Mouse (Mus musculus) cortical plate, adult 2 months (tissue): Measurements from ENCODE around the gene M6pr. TPM values are rescaled to one million over a fixed set of nuclear protein-coding genes. Genes with fewer than 3 reads are reported as not detected.
A peak's percentile ranks its signal among the peaks of the same experiment; 100 is the strongest.
"Not testable (repeated sequence)": the region's sequence is repeated elsewhere in the genome, so short reads cannot be mapped to it uniquely, and the experiment has no call there.

Experiments
- H3K27ac ChIP-seq: fragments of 200-500 bp; 2 replicates; pipeline ENCODE4 v1.5.1; 2012; ENCODE audit warnings: low read length, control low read depth, inconsistent platforms; ENCODE audit not compliant: insufficient read depth
- H3K4me1 ChIP-seq: fragments of 200-500 bp; 2 replicates; pipeline ENCODE4 v1.6.1; 2011; ENCODE audit warnings: low read length; ENCODE audit not compliant: control insufficient read depth, insufficient read depth
- H3K4me3 ChIP-seq: fragments of 200-500 bp; 2 replicates; pipeline ENCODE4 v1.5.1; 2011; ENCODE audit warnings: mild to moderate bottlenecking, low read length, control low read depth; ENCODE audit not compliant: insufficient read depth
- CTCF ChIP-seq: fragments of 200-500 bp; IDR thresholded peaks from 2 replicates; pipeline ENCODE4 v1.5.1; 2011; ENCODE audit warnings: mild to moderate bottlenecking, control low read depth, low read length; ENCODE audit not compliant: insufficient read depth; ENCODE audit errors: extremely low read depth
- POLR2A ChIP-seq: fragments of 200-500 bp; IDR thresholded peaks from 2 replicates; pipeline ENCODE4 v1.6.1; 2011; ENCODE audit warnings: mild to moderate bottlenecking, low read length, control low read depth; ENCODE audit not compliant: insufficient read depth; ENCODE audit errors: extremely low read depth
- polyA plus RNA-seq: library from polyadenylated mRNA; depleted of rRNA; stranded (reverse); fragments of >200 nt; gene quantifications from 2 replicates; pipeline ENCODE4 v1.2.3, GENCODE M21; 2012

The M6pr gene
- polyA plus RNA-seq, 1 experiment, result 78.5 TPM

GRCm38 (mm10) chr6:122339047-122339647 lies 30.6 kb downstream of the M6pr start:
- TF ChIP-seq POLR2A (no peak), CTCF (no peak)
- peak overlapping the region; percentile 57 for H3K4me3 ChIP-seq
- H3K27ac ChIP-seq, result no peak overlapping the region
- peaks cover 2% of the 10 kb centered on the region; the same call in 1 of the 2 replicates for H3K4me1 ChIP-seq

GRCm38 (mm10) chr6:122339648-122340341 lies 31.3 kb downstream of the M6pr start:
- Histone ChIP-seq H3K27ac (peak overlapping the region; percentile 33; the same call in 1 of the 2 replicates), H3K4me1 (peaks cover 2% of the 10 kb centered on the region; the same call in 1 of the 2 replicates), H3K4me3 (peak overlapping the region; percentile 57)
- TF ChIP-seq CTCF, result no peak
- no peak for TF ChIP-seq POLR2A

DNA sequence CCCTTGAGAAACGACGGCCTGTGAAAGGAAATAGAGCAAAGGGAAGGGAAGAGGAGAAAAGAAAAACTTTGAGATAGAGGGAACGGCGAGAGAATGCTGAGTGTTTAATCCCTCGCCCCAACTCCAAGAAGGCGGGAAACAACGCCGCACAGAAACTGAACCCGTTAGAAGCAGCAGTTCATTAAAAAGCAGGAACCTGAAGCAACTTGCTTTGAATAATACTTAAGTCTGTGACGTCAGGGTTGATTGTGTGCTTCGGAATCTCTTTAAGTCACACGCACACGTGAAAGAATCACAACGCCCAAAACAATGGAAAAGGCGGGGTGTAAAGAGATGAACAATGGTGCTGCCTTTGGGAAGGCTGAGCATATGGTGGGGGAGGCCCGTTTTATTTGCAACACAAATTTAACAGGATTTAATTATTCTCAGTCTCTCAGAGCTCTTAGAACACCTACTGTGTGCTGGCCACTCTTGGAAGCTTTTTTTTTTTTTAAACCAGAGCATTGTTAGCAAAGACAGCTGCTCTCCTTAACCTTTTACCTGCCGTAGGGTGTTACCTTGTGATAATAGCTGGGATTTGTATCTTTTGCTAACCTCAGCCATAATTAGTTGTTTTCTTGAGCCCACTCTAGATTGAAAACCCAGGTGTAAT lies 32.0 kb downstream of the M6pr start, which contains the start of gene Phc1:
Phc1 (minus strand) TSS at position 213 of the 652 bp plus-strand sequence.
- no peak for TF ChIP-seq CTCF
- no peak for TF ChIP-seq POLR2A
- Histone ChIP-seq H3K4me3 (peak within 1 kb of the TSS; percentile 57), H3K27ac (peak within 1 kb of the TSS; percentile 33; the same call in 1 of the 2 replicates), H3K4me1 (peaks cover 2% of the 10 kb centered on the region; the same call in 1 of the 2 replicates)

- Histone ChIP-seq H3K27ac (no peak overlapping the region), H3K4me1 (peaks cover 2% of the 10 kb centered on the region; the same call in 1 of the 2 replicates)
Measured at GRCm38 (mm10) chr6:122341038-122341810, 32.7 kb downstream of the M6pr start.

DNA sequence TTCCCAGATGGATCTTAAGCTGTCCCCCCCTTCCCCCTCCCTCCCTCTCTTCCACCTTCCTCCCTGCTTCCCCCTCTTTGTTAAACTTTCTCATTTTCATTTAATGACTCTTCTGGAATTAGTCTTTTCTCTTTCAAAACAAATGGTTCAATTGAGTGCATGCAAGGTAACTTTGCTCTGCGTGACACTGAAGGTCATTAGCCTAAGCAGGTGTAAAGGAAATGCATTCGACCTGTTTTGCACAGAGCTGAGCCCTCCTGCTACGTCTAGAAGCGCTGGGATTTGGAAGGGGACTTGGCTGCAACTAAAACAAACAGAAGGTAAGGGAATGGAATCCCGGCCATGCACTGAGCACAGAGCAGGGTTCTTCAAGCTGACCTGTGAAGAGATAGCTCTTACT lies 33.6 kb downstream of the M6pr start:
- no peak overlapping the region for H3K4me3 ChIP-seq
- no peak overlapping the region for H3K27ac ChIP-seq
- TF ChIP-seq CTCF, result no peak
- no peak for TF ChIP-seq POLR2A
- peaks cover 2% of the 10 kb centered on the region; the same call in 1 of the 2 replicates for H3K4me1 ChIP-seq

More at GRCm38 (mm10) chr6:122341038-122341810, 32.7 kb downstream of the M6pr start:
- no peak overlapping the region; the same call in 1 of the 2 replicates for H3K4me3 ChIP-seq
- no peak for TF ChIP-seq POLR2A
- TF ChIP-seq CTCF, result no peak

- Histone ChIP-seq H3K4me1 (no peaks in the 10 kb centered on the region), H3K27ac (no peak overlapping the region), H3K4me3 (no peak overlapping the region)
- TF ChIP-seq CTCF (no peak), POLR2A (no peak)
Measured at GRCm38 (mm10) chr6:122343719-122344118, 35.2 kb downstream of the M6pr start.

DNA sequence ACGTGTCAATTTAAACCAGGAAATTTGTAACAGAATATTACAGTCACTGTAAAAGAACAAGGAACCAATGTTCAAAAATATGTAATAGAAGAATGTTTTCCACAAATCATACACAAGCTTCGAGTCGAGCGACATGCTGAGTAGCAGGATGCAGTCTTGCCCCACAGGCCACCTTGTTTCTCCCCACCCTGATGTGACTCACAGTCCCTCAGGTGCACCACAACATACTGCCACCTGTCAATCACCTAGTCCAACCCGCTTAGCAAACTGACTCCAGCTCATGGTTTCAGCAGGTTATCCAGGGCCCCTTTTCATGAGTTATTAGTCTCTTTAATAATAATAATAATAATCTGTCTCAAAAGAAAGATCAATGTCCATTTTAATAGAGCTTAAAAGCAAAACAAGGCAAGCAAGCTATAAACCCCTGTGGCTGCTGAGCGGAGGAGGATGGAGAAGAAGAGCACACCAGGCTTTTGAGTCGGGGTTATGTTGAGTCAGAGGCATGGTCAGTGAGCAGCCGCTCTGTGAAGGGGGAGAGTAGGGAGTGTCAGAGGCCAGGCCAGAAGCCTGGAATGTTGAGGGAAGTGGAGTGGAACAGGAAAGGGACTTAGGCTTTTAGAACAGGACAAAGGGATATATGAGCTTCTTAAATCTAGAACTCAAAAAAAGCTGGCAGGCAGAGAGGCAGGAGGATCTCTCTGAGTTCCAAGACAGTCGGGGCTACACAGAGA lies 36.0 kb downstream of the M6pr start:
- Histone ChIP-seq H3K4me1 (no peaks in the 10 kb centered on the region), H3K27ac (no peak overlapping the region), H3K4me3 (no peak overlapping the region)
- no peak for TF ChIP-seq POLR2A
- no peak for TF ChIP-seq CTCF

GRCm38 (mm10) chr6:122345731-122346130 lies 37.2 kb downstream of the M6pr start:
- Histone ChIP-seq H3K27ac (no peak overlapping the region), H3K4me1 (no peaks in the 10 kb centered on the region), H3K4me3 (no peak overlapping the region)
- no peak for TF ChIP-seq POLR2A
- no peak for TF ChIP-seq CTCF

DNA sequence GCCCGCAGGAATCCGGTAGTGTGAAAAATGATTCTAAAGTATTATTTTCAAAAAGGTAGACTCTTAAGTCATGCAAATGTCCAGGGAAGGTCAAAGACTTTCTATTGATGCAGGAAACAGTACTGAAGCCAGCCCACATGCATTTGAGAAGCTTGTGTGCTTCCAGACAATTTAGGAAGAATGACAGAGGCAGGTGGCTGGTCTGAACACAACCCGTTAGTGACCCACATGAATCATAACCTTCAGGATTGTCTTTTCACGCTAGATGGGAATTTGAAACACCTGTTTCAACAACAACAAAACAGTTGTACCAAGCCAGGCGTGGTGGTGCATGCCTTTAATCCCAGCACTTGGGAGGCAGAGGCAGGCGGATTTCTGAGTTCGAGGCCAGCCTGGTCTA lies 37.9 kb downstream of the M6pr start:
- H3K4me3 ChIP-seq, result no peak overlapping the region
- TF ChIP-seq CTCF, result no peak
- TF ChIP-seq POLR2A, result no peak
- no peaks in the 10 kb centered on the region for H3K4me1 ChIP-seq
- H3K27ac ChIP-seq, result no peak overlapping the region

GRCm38 (mm10) chr6:122347326-122347725 lies 38.8 kb downstream of the M6pr start:
- not testable (repeated sequence) for H3K4me1 ChIP-seq

More at GRCm38 (mm10) chr6:122347326-122347725, 38.8 kb downstream of the M6pr start:
- not testable (repeated sequence) for H3K4me3 ChIP-seq, H3K27ac ChIP-seq
